Mouse (Mus musculus) heart, postnatal 25 days (tissue): ENCODE results near the gene Afdn. TPM values are rescaled to one million over a fixed set of nuclear protein-coding genes. Genes with fewer than 3 reads are reported as not detected.
"Not testable (repeated sequence)": the region's sequence is repeated elsewhere in the genome, so short reads cannot be mapped to it uniquely, and the experiment has no call there.

Experiments used
- DNase-seq: peaks from one replicate; pipeline ENCODE4 v3.0.0; 2022; ENCODE audit warnings: low spot score
- intact Hi-C: fragments of 180-260 bp; cut with DNase I; formaldehyde crosslinking; loops from one replicate; pipeline ENCODE4 v1.15.1; 2025
- total RNA-seq, 2 experiments: library from RNA; stranded (reverse); gene quantifications; 2 replicates each; pipeline ENCODE4 v1.2.3; 2021

Gene Afdn
- total RNA-seq, 2 experiments from 2014 or later: 87.9 to 96.9 TPM

- intact Hi-C loops: no loop called here
- DNase-seq: no peak
Observed at GRCm38 (mm10) chr17:13923418-13923817, 163.1 kb downstream of the Afdn start.

- DNase-seq: no peak
- intact Hi-C loops: no loop called here
Observed at GRCm38 (mm10) chr17:13924588-13924987, 164.2 kb downstream of the Afdn start.

- intact Hi-C loops: no loop called here
- no peak for DNase-seq
Observed at GRCm38 (mm10) chr17:13925931-13926330, 165.6 kb downstream of the Afdn start.

GRCm38 (mm10) chr17:13930421-13930820, 170.1 kb downstream of the Afdn start:
- no peak for DNase-seq
- intact Hi-C loops: no loop called here

- intact Hi-C loops, DNase-seq: not testable (repeated sequence)
Observed at GRCm38 (mm10) chr17:13935364-13935763, 175.0 kb downstream of the Afdn start.

GRCm38 (mm10) chr17:13937787-13938186, 177.4 kb downstream of the Afdn start:
- intact Hi-C loops: no loop called here
- no peak for DNase-seq

- intact Hi-C loops: no loop called here
- no peak for DNase-seq
Observed at GRCm38 (mm10) chr17:13938652-13939051, 178.3 kb downstream of the Afdn start.

- DNase-seq, intact Hi-C loops: not testable (repeated sequence)
Observed at GRCm38 (mm10) chr17:13939231-13939630, 178.9 kb downstream of the Afdn start.

GRCm38 (mm10) chr17:13940487-13940886, 180.1 kb downstream of the Afdn start:
- intact Hi-C loops: loop anchor here (1.0 kb wide), 1 partner anchor 89 kb away; no protein-coding TSS in a partner anchor

GRCm38 (mm10) chr17:13948073-13948472, 187.7 kb downstream of the Afdn start, which contains the start of gene Gm7168:
TSS of gene Gm7168 (plus strand) at chr17:13948373.
- intact Hi-C loops, DNase-seq: not testable (repeated sequence)

More at GRCm38 (mm10) chr17:13940487-13940886, 180.1 kb downstream of the Afdn start:
- DNase-seq: no peak

GRCm38 (mm10) chr17:13951570-13951969, 191.2 kb downstream of the Afdn start:
- intact Hi-C loops, DNase-seq: not testable (repeated sequence)

Other genes starting within 250 kb of the Afdn start
- 1 to 10 TPM; 4.4 to 5.6 TPM for gene Tcte2, start 1.3 kb downstream of the Afdn start, total RNA-seq
- gene Gm7168, start 187.8 kb downstream of the Afdn start, total RNA-seq: not detected
- gene Gm7356, start 243.2 kb downstream of the Afdn start, total RNA-seq: not detected